Mouse (Mus musculus): ENCODE measurements around the gene Brsk2.

Gene Brsk2

GRCm38 (mm10) chr7:142025926-142026325 is 76.4 kb downstream of the Brsk2 start:
- DNase-seq (ENCODE audit: extremely low spot score, low read depth, low spot score) = no peak

GRCm38 (mm10) chr7:142030073-142030472 is 80.5 kb downstream of the Brsk2 start:
- DNase-seq (ENCODE audit: extremely low spot score, low read depth, low spot score) = no peak

GRCm38 (mm10) chr7:142034198-142034597 is 84.6 kb downstream of the Brsk2 start:
- DNase-seq (ENCODE audit: extremely low spot score, low read depth, low spot score) = no peak

GRCm38 (mm10) chr7:142035048-142035811 is 85.7 kb downstream of the Brsk2 start:
- DNase-seq (ENCODE audit: extremely low spot score, low read depth, low spot score) = no peak

GRCm38 (mm10) chr7:142037553-142038170 is 88.1 kb downstream of the Brsk2 start:
- no peak for DNase-seq (ENCODE audit: extremely low spot score, low read depth, low spot score)

GRCm38 (mm10) chr7:142040756-142041155 is 91.2 kb downstream of the Brsk2 start:
- no peak for DNase-seq (ENCODE audit: extremely low spot score, low read depth, low spot score)

- no peak for DNase-seq (ENCODE audit: extremely low spot score, low read depth, low spot score)
These were observed 95.8 kb downstream of the Brsk2 start for GRCm38 (mm10) chr7:142045344-142045743.

GRCm38 (mm10) chr7:142045932-142046331 is 96.4 kb downstream of the Brsk2 start:
- no peak for DNase-seq (ENCODE audit: extremely low spot score, low read depth, low spot score)

GRCm38 (mm10) chr7:142050536-142050935 is 101.0 kb downstream of the Brsk2 start:
- DNase-seq (ENCODE audit: extremely low spot score, low read depth, low spot score) = no peak

Measured in hindlimb bud, embryonic 11.5 days (tissue).